Comparison of ENCODE assay signal across 8 mouse cellular contexts in genomic region chr14:25371021-25371400, GRCm38 (mm10).
DNase-seq lines count a peak whose midpoint lies in the region; ATAC-seq and TF ChIP-seq lines count a peak whose summit lies in the region.

No protein-coding gene starts in this region.

- no peak for TF ChIP-seq POLR2A in bone marrow macrophage, adult 2 months (IDR thresholded peaks at IDR 0.05; ENCODE audit: borderline replicate concordance, low read depth, low read length)

- no peak for TF ChIP-seq CTCF in bone marrow macrophage, adult 2 months (IDR thresholded peaks at IDR 0.05; ENCODE audit: low read depth, low read length)

- intact Hi-C loops in left cerebral cortex, postnatal 4 days (cut with DNase I): no loop called here

- no peak for ATAC-seq in kidney, embryonic 14.5 days (ENCODE audit: low FRiP score, low TSS enrichment)
- no peak for ATAC-seq in embryonic facial prominence, embryonic 13.5 days (ENCODE audit: insufficient number of reproducible peaks, insufficient read depth, low FRiP score, low TSS enrichment, low read depth)
- ATAC-seq in limb, embryonic 11.5 days (ENCODE audit: insufficient number of reproducible peaks, low FRiP score, low TSS enrichment, low read depth): no peak

- no peak overlapping the region for H3K4me2 ChIP-seq in kidney, embryonic 14.5 days (replicated peaks; ENCODE audit: low read depth, low read length)
- no peak overlapping the region for H3K4me2 ChIP-seq in embryonic facial prominence, embryonic 13.5 days
- H3K4me2 ChIP-seq in limb, embryonic 11.5 days (ENCODE audit: low read depth, severe bottlenecking): no peak overlapping the region

- no peak overlapping the region for H3K4me3 ChIP-seq in kidney, embryonic 14.5 days (ENCODE audit: low read length)
- no peak overlapping the region for H3K4me3 ChIP-seq in bone marrow macrophage, adult 2 months (ENCODE audit: insufficient read depth, low read length)
- no peak overlapping the region for H3K4me3 ChIP-seq in embryonic facial prominence, embryonic 13.5 days
- H3K4me3 ChIP-seq in limb, embryonic 11.5 days (ENCODE audit: low read depth, low read length): no peak overlapping the region

- H3K9me3 ChIP-seq in kidney, embryonic 14.5 days (ENCODE audit: control insufficient read depth, low read length): 0 out of 2 replicates have a peak, but pooled peaks cover 3% of the 10 kb centered on the region
- 0 out of 2 replicates have a peak, but pooled peaks cover 3% of the 10 kb centered on the region for H3K9me3 ChIP-seq in embryonic facial prominence, embryonic 13.5 days
- no peaks in the 10 kb centered on the region for H3K9me3 ChIP-seq in limb, embryonic 11.5 days (ENCODE audit: control insufficient read depth, low read length)

- H3K4me1 ChIP-seq in kidney, embryonic 14.5 days (ENCODE audit: control insufficient read depth, insufficient read depth, low read length): peaks cover 40% of the 10 kb centered on the region
- peaks cover 45% of the 10 kb centered on the region for H3K4me1 ChIP-seq in bone marrow macrophage, adult 2 months (ENCODE audit: control insufficient read depth, insufficient read depth, low read length)
- H3K4me1 ChIP-seq in embryonic facial prominence, embryonic 13.5 days: peaks cover 33% of the 10 kb centered on the region
- peaks cover 11% of the 10 kb centered on the region for H3K4me1 ChIP-seq in limb, embryonic 11.5 days (ENCODE audit: control insufficient read depth, insufficient read depth, low read length)

- H3K36me3 ChIP-seq in kidney, embryonic 14.5 days (ENCODE audit: control insufficient read depth, insufficient read depth, low read length): no peaks in the 10 kb centered on the region
- H3K36me3 ChIP-seq in embryonic facial prominence, embryonic 13.5 days: no peaks in the 10 kb centered on the region
- no peaks in the 10 kb centered on the region for H3K36me3 ChIP-seq in limb, embryonic 11.5 days (ENCODE audit: control insufficient read depth, insufficient read depth, low read length)

- no peak overlapping the region for H3K9ac ChIP-seq in kidney, embryonic 14.5 days (ENCODE audit: low read depth, low read length)
- H3K9ac ChIP-seq in embryonic facial prominence, embryonic 13.5 days: no peak overlapping the region
- H3K9ac ChIP-seq in limb, embryonic 11.5 days (ENCODE audit: low read length): no peak overlapping the region; the same call in 1 of the 2 replicates

- no peak for DNase-seq in kidney, postnatal 14 days
- DNase-seq in limb, embryonic 11.5 days (ENCODE audit: low spot score): no peak
- DNase-seq in adrenal gland, adult 2 months: no peak
- DNase-seq in left cerebral cortex, postnatal 4 days: no peak
- DNase-seq in natural killer cell, adult 2 months (ENCODE audit: low spot score in 2 of 2): no peak

- H3K27ac ChIP-seq in kidney, embryonic 14.5 days (ENCODE audit: low read depth, low read length): peak overlapping the region; percentile 65; the same call in 1 of the 2 replicates
- H3K27ac ChIP-seq in bone marrow macrophage, adult 2 months (ENCODE audit: insufficient read depth, low read depth, low read length): peak overlapping the region; percentile 41
- 0 out of 2 replicates have a peak overlapping the region, but pooled peaks have one; percentile 16 for H3K27ac ChIP-seq in embryonic facial prominence, embryonic 13.5 days
- H3K27ac ChIP-seq in limb, embryonic 11.5 days (replicated peaks; ENCODE audit: low read depth, low read length): peak overlapping the region; percentile 64

- WGBS in kidney, embryonic 14.5 days: 59% methylated on average over 5 of the region's 5 CpGs
- 71% methylated on average over 5 of the region's 5 CpGs for WGBS in embryonic facial prominence, embryonic 13.5 days
- 73% methylated on average over 5 of the region's 5 CpGs for WGBS in limb, embryonic 11.5 days

- no peaks in the 10 kb centered on the region for H3K27me3 ChIP-seq in kidney, embryonic 14.5 days (ENCODE audit: control insufficient read depth, insufficient read depth, low read length)
- H3K27me3 ChIP-seq in embryonic facial prominence, embryonic 13.5 days: no peaks in the 10 kb centered on the region
- H3K27me3 ChIP-seq in limb, embryonic 11.5 days (ENCODE audit: control insufficient read depth, insufficient read depth, low read length): no peaks in the 10 kb centered on the region
